Mouse (Mus musculus): ENCODE data around the gene Clca2.

GRCm38 (mm10) chr3:145129356-145129755 is 30.1 kb upstream of the Clca2 start:
- TF ChIP-seq POLR2A (IDR thresholded peaks at IDR 0.05; ENCODE audit: extremely low read depth, insufficient read depth, low read length) (no peak), CTCF (IDR thresholded peaks at IDR 0.05; ENCODE audit: extremely low read depth, insufficient read depth, low read length) (no peak)

All from cortical plate, adult 2 months (tissue).